Comparison of ENCODE assay signal across 31 mouse cellular contexts in the genomic region with DNA sequence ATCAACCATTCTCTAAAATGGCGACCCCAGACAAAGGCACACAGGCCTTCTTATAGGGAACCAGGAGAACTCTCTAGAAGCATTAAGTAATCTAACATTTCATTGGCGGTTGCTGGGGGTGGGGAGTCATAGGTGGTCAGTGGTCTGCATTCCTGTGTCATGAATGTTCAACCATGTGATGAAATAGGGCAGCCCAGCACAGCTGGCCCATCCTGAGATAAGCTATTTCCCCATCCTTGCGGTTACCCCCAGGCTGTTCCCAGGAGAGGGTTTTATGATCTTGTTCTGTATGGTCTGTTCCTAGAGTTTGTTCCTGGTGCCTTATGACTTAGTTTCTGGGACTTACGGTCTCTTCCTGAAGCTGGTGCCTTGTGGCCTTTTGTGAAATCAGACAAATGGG. TPM values are rescaled to one million over a fixed set of nuclear protein-coding genes. Genes with fewer than 3 reads are reported as not detected.
DNase-seq lines count a peak whose midpoint lies in the region; ATAC-seq and TF ChIP-seq lines count a peak whose summit lies in the region.
"Had no signal": no experiment of that assay in that cellular context is flagged by ENCODE, and none has a peak within 500 bp of the region (broad histone marks: within the 10 kb centered on the region; RNA-seq: fewer than 3 reads in every experiment).

No protein-coding gene starts in this region.

- CTCF ChIA-PET in Patski (lab: Charles Lee) = interaction anchor here (1.4 kb wide), 1 partner anchor 12 kb away, joined by 6 read pairs; no protein-coding TSS in a partner anchor

- WGBS in heart, embryonic 11.5 days (ENCODE audit: insufficient replicate concordance) = 76% methylated on average over 4 of the region's 4 CpGs
- 90% methylated on average over 4 of the region's 4 CpGs for WGBS in hindbrain, postnatal 0 days

- no peaks in the 10 kb centered on the region for H3K79me2 ChIP-seq in C2C12 (ENCODE audit: control insufficient read depth, insufficient read depth)

- no peaks in the 10 kb centered on the region for H3K9me3 ChIP-seq in heart, embryonic 11.5 days (replicated peaks; ENCODE audit: control insufficient read depth, low read length)
- H3K9me3 ChIP-seq in hindbrain, postnatal 0 days (ENCODE audit: low read length) = no peaks in the 10 kb centered on the region
- H3K9me3 ChIP-seq: forebrain, embryonic 13.5 days; hindbrain, embryonic 15.5 days; intestine, embryonic 15.5 days; limb, embryonic 15.5 days; liver, embryonic 13.5 days; neural tube, embryonic 13.5 days; stomach, embryonic 15.5 days had no signal

- H3K27me3 ChIP-seq in heart, embryonic 11.5 days (ENCODE audit: control insufficient read depth, insufficient read depth, low read length) = no peaks in the 10 kb centered on the region
- H3K27me3 ChIP-seq in C2C12 (ENCODE audit: control insufficient read depth, insufficient read depth, insufficient read length) (peaks cover 4% of the 10 kb centered on the region), Patski (no peaks in the 10 kb centered on the region)
- no peaks in the 10 kb centered on the region for H3K27me3 ChIP-seq in hindbrain, postnatal 0 days (ENCODE audit: insufficient read depth, low read length)
- H3K27me3 ChIP-seq: forebrain, embryonic 13.5 days; hindbrain, embryonic 15.5 days; intestine, embryonic 15.5 days; limb, embryonic 15.5 days; liver, embryonic 13.5 days; neural tube, embryonic 13.5 days; stomach, embryonic 15.5 days had no signal

- no peaks in the 10 kb centered on the region for H3K36me3 ChIP-seq in heart, embryonic 11.5 days (ENCODE audit: control insufficient read depth, insufficient read depth, low read length)
- H3K36me3 ChIP-seq in C2C12 (ENCODE audit: control insufficient read depth, insufficient read depth) = no peaks in the 10 kb centered on the region
- H3K36me3 ChIP-seq in hindbrain, postnatal 0 days (ENCODE audit: insufficient read depth, low read length) = no peaks in the 10 kb centered on the region
- H3K36me3 ChIP-seq: hindbrain, embryonic 15.5 days; intestine, embryonic 15.5 days; limb, embryonic 15.5 days; liver, embryonic 13.5 days; neural tube, embryonic 13.5 days; stomach, embryonic 15.5 days had no signal

- ATAC-seq in heart, embryonic 11.5 days (replicated peaks; ENCODE audit: insufficient number of reproducible peaks, low FRiP score, low TSS enrichment) = no peak
- peak; percentile 47 for ATAC-seq in Patski
- ATAC-seq in megakaryocyte progenitor cell, adult 5-6 weeks (replicated peaks; ENCODE audit: poor library complexity) = peak; percentile 87
- ATAC-seq in hindbrain, postnatal 0 days = no peak
- ATAC-seq: CD4-positive, CD25-positive, alpha-beta regulatory T cell, adult 4 months; forebrain, embryonic 13.5 days; intestine, embryonic 15.5 days; midbrain, embryonic 16.5 days had no signal

- H3K27ac ChIP-seq in heart, embryonic 11.5 days (ENCODE audit: low read depth, low read length) = no peak overlapping the region
- no peak overlapping the region for H3K27ac ChIP-seq in hindbrain, postnatal 0 days
- H3K27ac ChIP-seq: forebrain, embryonic 13.5 days; heart, adult 2 months; hindbrain, embryonic 15.5 days; intestine, embryonic 15.5 days; kidney, postnatal 0 days; limb, embryonic 15.5 days; liver, embryonic 13.5 days; neural tube, embryonic 13.5 days; stomach, embryonic 15.5 days had no signal

- H3K4me1 ChIP-seq in heart, embryonic 11.5 days (ENCODE audit: control insufficient read depth, insufficient read depth, low read length) = no peaks in the 10 kb centered on the region
- no peaks in the 10 kb centered on the region for H3K4me1 ChIP-seq in hindbrain, postnatal 0 days (ENCODE audit: insufficient read depth, low read length)
- H3K4me1 ChIP-seq: forebrain, embryonic 13.5 days; hindbrain, embryonic 15.5 days; intestine, embryonic 15.5 days; limb, embryonic 15.5 days; neural tube, embryonic 13.5 days; stomach, embryonic 15.5 days had no signal

- no peak overlapping the region for H3K4me3 ChIP-seq in heart, embryonic 11.5 days (ENCODE audit: low read depth, low read length)
- no peak overlapping the region for H3K4me3 ChIP-seq in C2C12 (ENCODE audit: insufficient read depth, poor library complexity, severe bottlenecking)
- no peak overlapping the region for H3K4me3 ChIP-seq in hindbrain, postnatal 0 days (ENCODE audit: low read length)
- H3K4me3 ChIP-seq: erythroblast, embryonic 14.5 days; forebrain, embryonic 13.5 days; heart, adult 2 months; hindbrain, embryonic 15.5 days; intestine, embryonic 15.5 days; limb, embryonic 15.5 days; liver, embryonic 13.5 days; neural tube, embryonic 13.5 days; stomach, embryonic 15.5 days had no signal

- DNase-seq in heart, adult 9 months (ENCODE audit: low spot score in 2 of 2) = peak; percentile 22 to 32
- peak; percentile 31 for DNase-seq in Patski (ENCODE audit: low read depth, low spot score)
- no peak for DNase-seq in hindbrain, postnatal 0 days (ENCODE audit: low spot score)
- no peak for DNase-seq in left cerebral cortex, adult 11 months (ENCODE audit: low spot score)
- no peak for DNase-seq in cerebellum, adult 11-12 months
- DNase-seq: adrenal gland, postnatal 10 days; cerebellum, adult 18-20 months; cerebellum, postnatal 10 days; gastrocnemius, postnatal 14 days; heart, adult 2 months; kidney, adult 2 months; kidney, postnatal 4 days; left cerebral cortex, postnatal 4 days; liver, embryonic 13.5 days; lung, adult 18-20 months; lung, postnatal 10 days; thymus, postnatal 14 days had no signal

- no peak overlapping the region for H3K9ac ChIP-seq in heart, embryonic 11.5 days (ENCODE audit: low read depth, low read length)
- H3K9ac ChIP-seq in hindbrain, postnatal 0 days (replicated peaks; ENCODE audit: low read length) = no peak overlapping the region
- H3K9ac ChIP-seq: forebrain, embryonic 13.5 days; hindbrain, embryonic 15.5 days; intestine, embryonic 15.5 days; limb, embryonic 15.5 days; liver, embryonic 13.5 days; neural tube, embryonic 13.5 days; stomach, embryonic 15.5 days had no signal

- POLR2A ChIA-PET in Patski (lab: Charles Lee) = no interaction called here

- in situ Hi-C loops in Patski (cut with MboI; ENCODE audit: low pct_unique_long_range_greater_than_20kb) = no loop called here

- no peak overlapping the region for H3ac ChIP-seq in C2C12 (ENCODE audit: control insufficient read depth, insufficient read length, low read depth)

- no peaks in the 10 kb centered on the region for H3K79me3 ChIP-seq in C2C12 (ENCODE audit: low read depth)

- TF ChIP-seq CTCF in C2C12 (IDR thresholded peaks at IDR 0.05; ENCODE audit: control insufficient read depth, insufficient read depth, insufficient read length) (no peak), Patski (IDR thresholded peaks at IDR 0.05) (no peak)
- no peak for TF ChIP-seq CTCF in hindbrain, postnatal 0 days (IDR thresholded peaks at IDR 0.05; ENCODE audit: low read depth)

- H3K4me2 ChIP-seq in heart, embryonic 11.5 days = no peak overlapping the region
- no peak overlapping the region for H3K4me2 ChIP-seq in hindbrain, postnatal 0 days (ENCODE audit: low read depth, low read length)
- H3K4me2 ChIP-seq: forebrain, embryonic 13.5 days; hindbrain, embryonic 15.5 days; intestine, embryonic 15.5 days; limb, embryonic 15.5 days; liver, embryonic 13.5 days; midbrain, embryonic 11.5 days; neural tube, embryonic 13.5 days; stomach, embryonic 15.5 days had no signal

TF ChIP-seq in C2C12, 6 proteins besides CTCF, POLR2A, EP300 and RAD21 (continues in another document):
- peak; percentile 78 for TF ChIP-seq USF1 (IDR thresholded peaks at IDR 0.05; ENCODE audit: low read depth)
- TF ChIP-seq MYOG (IDR thresholded peaks at IDR 0.05; ENCODE audit: control insufficient read depth, extremely low read depth, insufficient read length) = no peak
- peak; percentile 98 for TF ChIP-seq CEBPB (IDR thresholded peaks at IDR 0.05; ENCODE audit: low read depth)

RNA-seq across cellular contexts. Expression of gene Spn, which starts 19.9 kb away (rescaled TPM):
- polyA plus RNA-seq in heart, embryonic 11.5 days (2014; fragmentation: Nextera tagmentation; extraction: Ambion mirVana) = 0.32 and 0.39 TPM in 2 replicates
- 23.1 TPM for polyA plus RNA-seq in C2C12 (2012; fragmentation: generic; extraction: Trizol)
- polyA plus RNA-seq in Patski (2021) = 0.21 TPM
- total RNA-seq in megakaryocyte progenitor cell, adult 5-6 weeks (2015) = 86.0 and 93.4 TPM in 2 replicates
- total RNA-seq in megakaryocyte progenitor cell, adult 5-6 weeks (2017) = 294 and 316 TPM in 2 replicates
- 0.11 and 0.21 TPM in 2 replicates for total RNA-seq in hindbrain, postnatal 0 days (2014; rRNA removed)
- polyA plus RNA-seq in hindbrain, postnatal 0 days (2015; fragmentation: Nextera tagmentation; extraction: Ambion mirVana) = 0.05 and 0.09 TPM in 2 replicates
- polyA plus RNA-seq: midbrain, embryonic 11.5 days; midbrain, embryonic 16.5 days had no signal

RNA-seq across cellular contexts. Expression of gene Qprt, which starts 35.5 kb away (rescaled TPM):
- polyA plus RNA-seq in heart, embryonic 11.5 days (2014; fragmentation: Nextera tagmentation; extraction: Ambion mirVana) = 6.2 and 6.6 TPM in 2 replicates
- polyA plus RNA-seq in C2C12 (2012; fragmentation: generic; extraction: Trizol) (not detected), Patski (2021) (not detected)
- 2.0 and 3.5 TPM in 2 replicates for total RNA-seq in megakaryocyte progenitor cell, adult 5-6 weeks (2015)
- total RNA-seq in megakaryocyte progenitor cell, adult 5-6 weeks (2017) = 1.1 and 1.9 TPM in 2 replicates
- total RNA-seq in hindbrain, postnatal 0 days (2014; rRNA removed) = 1.0 and 2.0 TPM in 2 replicates
- polyA plus RNA-seq in hindbrain, postnatal 0 days (2015; fragmentation: Nextera tagmentation; extraction: Ambion mirVana) = 1.7 and 1.8 TPM in 2 replicates
- total RNA-seq: heart, adult 2 months had no signal

RNA-seq across cellular contexts. Expression of gene Cd2bp2, which starts 38.3 kb away (rescaled TPM):
- 41.7 and 41.8 TPM in 2 replicates for polyA plus RNA-seq in heart, embryonic 11.5 days (2014; fragmentation: Nextera tagmentation; extraction: Ambion mirVana)
- 56.2 TPM for polyA plus RNA-seq in C2C12 (2012; fragmentation: generic; extraction: Trizol)
- 66.6 TPM for polyA plus RNA-seq in Patski (2021)
- 16.8 and 17.4 TPM in 2 replicates for total RNA-seq in megakaryocyte progenitor cell, adult 5-6 weeks (2015)
- total RNA-seq in megakaryocyte progenitor cell, adult 5-6 weeks (2017) = 56.0 and 65.7 TPM in 2 replicates
- total RNA-seq in hindbrain, postnatal 0 days (2014; rRNA removed) = 59.7 and 75.0 TPM in 2 replicates
- polyA plus RNA-seq in hindbrain, postnatal 0 days (2015; fragmentation: Nextera tagmentation; extraction: Ambion mirVana) = 57.0 and 62.3 TPM in 2 replicates

RNA-seq across cellular contexts. Expression of gene Tbc1d10b, which starts 50.7 kb away (rescaled TPM):
- 17.5 and 23.7 TPM in 2 replicates for polyA plus RNA-seq in heart, embryonic 11.5 days (2014; fragmentation: Nextera tagmentation; extraction: Ambion mirVana)
- polyA plus RNA-seq in C2C12 (2012; fragmentation: generic; extraction: Trizol) = 41.4 TPM
- 51.7 TPM for polyA plus RNA-seq in Patski (2021)
- 12.8 and 13.8 TPM in 2 replicates for total RNA-seq in megakaryocyte progenitor cell, adult 5-6 weeks (2015)
- total RNA-seq in megakaryocyte progenitor cell, adult 5-6 weeks (2017) = 34.0 and 36.0 TPM in 2 replicates
- 68.6 and 69.4 TPM in 2 replicates for total RNA-seq in hindbrain, postnatal 0 days (2014; rRNA removed)
- 25.4 and 28.1 TPM in 2 replicates for polyA plus RNA-seq in hindbrain, postnatal 0 days (2015; fragmentation: Nextera tagmentation; extraction: Ambion mirVana)

RNA-seq across cellular contexts. Expression of gene Mylpf, which starts 51.1 kb away (rescaled TPM):
- 27.8 and 37.5 TPM in 2 replicates for polyA plus RNA-seq in heart, embryonic 11.5 days (2014; fragmentation: Nextera tagmentation; extraction: Ambion mirVana)
- polyA plus RNA-seq in C2C12 (2012; fragmentation: generic; extraction: Trizol) = 39.4 TPM
- 6.9 TPM for polyA plus RNA-seq in Patski (2021)
- total RNA-seq in megakaryocyte progenitor cell, adult 5-6 weeks (2015) = 7.8 and 10.6 TPM in 2 replicates
- total RNA-seq in megakaryocyte progenitor cell, adult 5-6 weeks (2017) = 6.0 and 6.8 TPM in 2 replicates
- 15.5 TPM in 1 of 2 replicates, not detected in the other for total RNA-seq in hindbrain, postnatal 0 days (2014; rRNA removed)
- 3.0 and 3.1 TPM in 2 replicates for polyA plus RNA-seq in hindbrain, postnatal 0 days (2015; fragmentation: Nextera tagmentation; extraction: Ambion mirVana)

Comparison
In these comparisons a context has a peak if more than half of its experiments do, and no peak if none do; other contexts are left out.
1. DNase-seq: peak in heart, adult 9 months (2 of 2) and Patski (single experiment); none in hindbrain, postnatal 0 days (single experiment), left cerebral cortex, adult 11 months (single experiment) and cerebellum, adult 11-12 months (single experiment).
2. ATAC-seq: peak in Patski (single experiment) and megakaryocyte progenitor cell, adult 5-6 weeks (single experiment); none in heart, embryonic 11.5 days (single experiment) and hindbrain, postnatal 0 days (single experiment).
3. RNA of gene Spn, which starts 19.9 kb away (polyA plus RNA-seq): 23.1 TPM in C2C12 (single experiment); 0.32 to 0.39 TPM in heart, embryonic 11.5 days, 0.21 TPM in Patski (single experiment) and 0.05 to 0.09 TPM in hindbrain, postnatal 0 days; every median in the first group is over 10 times any median in the second.